Mouse (Mus musculus) C2C12 (cell line): ENCODE results near the gene Gm26602. TPM values are rescaled to one million over a fixed set of nuclear protein-coding genes. Genes with fewer than 3 reads are reported as not detected.

Experiments used
- H3K27me3 ChIP-seq: one replicate; pipeline ENCODE4 v1.6.1; 2011; ENCODE audit not compliant: control insufficient read depth, insufficient read depth, insufficient read length
- H3K36me3 ChIP-seq: one replicate; pipeline ENCODE4 v1.6.1; 2011; ENCODE audit not compliant: control insufficient read depth, insufficient read depth
- H3K4me3 ChIP-seq: one replicate; pipeline ENCODE4 v1.5.1; 2011; ENCODE audit warnings: mild to moderate bottlenecking, control low read depth; ENCODE audit not compliant: poor library complexity, insufficient read depth, severe bottlenecking
- H3K79me2 ChIP-seq: one replicate; pipeline ENCODE4 v1.6.1; 2011; ENCODE audit not compliant: control insufficient read depth, insufficient read depth
- H3K79me3 ChIP-seq: one replicate; pipeline ENCODE4 v1.6.1; 2011; ENCODE audit warnings: low read depth, control low read depth
- H3ac ChIP-seq: one replicate; pipeline ENCODE3; 2011; ENCODE audit warnings: low read depth; ENCODE audit not compliant: control insufficient read depth, insufficient read length
- CEBPB ChIP-seq: IDR thresholded peaks from one replicate; pipeline ENCODE4 v1.6.1; 2011; ENCODE audit warnings: low read depth, mild to moderate bottlenecking, control low read depth, moderate library complexity
- CTCF ChIP-seq: IDR thresholded peaks from one replicate; pipeline ENCODE4 v1.5.1; 2011; ENCODE audit not compliant: control insufficient read depth, insufficient read depth, insufficient read length
- FOSL1 ChIP-seq: IDR thresholded peaks from one replicate; pipeline ENCODE4 v1.8.0; 2011; ENCODE audit warnings: mild to moderate bottlenecking, low read length; ENCODE audit not compliant: poor library complexity, insufficient read depth, severe bottlenecking
- MAX ChIP-seq: IDR thresholded peaks from one replicate; pipeline ENCODE4 v1.6.1; 2011; ENCODE audit warnings: mild to moderate bottlenecking, control low read depth
- MYOD1 ChIP-seq: IDR thresholded peaks from one replicate; pipeline ENCODE4 v1.6.1; 2011; ENCODE audit warnings: low read depth; ENCODE audit not compliant: control insufficient read depth, insufficient read length
- MYOG ChIP-seq: IDR thresholded peaks from one replicate; pipeline ENCODE4 v1.6.1; 2011; ENCODE audit not compliant: control insufficient read depth, insufficient read length; ENCODE audit errors: extremely low read depth
- USF1 ChIP-seq: IDR thresholded peaks from one replicate; pipeline ENCODE4 v1.6.1; 2011; ENCODE audit warnings: low read depth, mild to moderate bottlenecking, control low read depth, moderate library complexity
- polyA plus RNA-seq: library from polyadenylated mRNA; unstranded; fragments of >200 nt; fragmentation: generic; extraction: Trizol; gene quantifications from one replicate; pipeline ENCODE4 v1.2.1, GENCODE M21; 2012; ENCODE audit warnings: missing spikeins

Gene Gm26602
- polyA plus RNA-seq, 1 experiment, result not detected

DNA sequence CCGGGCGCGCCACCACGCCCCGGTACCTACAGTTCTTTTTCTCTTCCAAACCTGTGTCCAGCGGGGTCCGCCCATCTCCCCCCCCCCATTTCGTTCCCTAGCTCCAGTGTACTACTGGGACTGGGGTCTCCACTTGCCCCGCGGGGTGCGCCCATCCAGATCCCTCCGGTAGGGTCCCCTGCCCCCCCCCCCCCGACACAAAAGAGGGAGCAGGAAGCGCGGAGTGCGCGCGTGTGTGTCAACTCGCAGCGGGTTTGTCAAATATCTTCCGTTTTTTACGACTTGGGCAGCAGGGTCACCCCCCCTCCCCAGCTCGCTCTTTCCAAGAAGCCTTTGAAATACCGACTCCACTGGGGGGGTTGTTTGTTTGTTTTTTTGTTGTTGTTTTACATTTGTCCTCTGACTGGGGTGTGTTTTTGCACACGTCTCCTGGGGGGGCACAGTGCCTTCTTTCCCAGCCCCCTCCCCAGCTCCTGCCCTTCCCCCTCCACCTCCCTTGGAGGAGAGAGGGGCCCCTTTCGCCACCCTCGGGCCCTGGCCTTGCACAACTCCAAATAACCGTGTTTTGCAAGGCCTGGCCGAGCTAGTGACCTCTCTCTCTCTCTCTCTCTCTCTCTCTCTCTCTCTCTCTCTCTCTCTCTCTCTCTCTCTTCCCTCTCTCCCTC, 17.5 kb downstream of the Gm26602 start:
- H3K79me3 ChIP-seq, result no peaks in the 10 kb centered on the region
- peak overlapping the region; percentile 36 for H3ac ChIP-seq
- no peaks in the 10 kb centered on the region for H3K36me3 ChIP-seq
- TF ChIP-seq CTCF (no peak), USF1 (no peak), MAX (no peak), MYOD1 (no peak), FOSL1 (no peak)
- H3K4me3 ChIP-seq, result peak overlapping the region; percentile 55
- H3K79me2 ChIP-seq, result no peaks in the 10 kb centered on the region
- H3K27me3 ChIP-seq, result no peaks in the 10 kb centered on the region

DNA sequence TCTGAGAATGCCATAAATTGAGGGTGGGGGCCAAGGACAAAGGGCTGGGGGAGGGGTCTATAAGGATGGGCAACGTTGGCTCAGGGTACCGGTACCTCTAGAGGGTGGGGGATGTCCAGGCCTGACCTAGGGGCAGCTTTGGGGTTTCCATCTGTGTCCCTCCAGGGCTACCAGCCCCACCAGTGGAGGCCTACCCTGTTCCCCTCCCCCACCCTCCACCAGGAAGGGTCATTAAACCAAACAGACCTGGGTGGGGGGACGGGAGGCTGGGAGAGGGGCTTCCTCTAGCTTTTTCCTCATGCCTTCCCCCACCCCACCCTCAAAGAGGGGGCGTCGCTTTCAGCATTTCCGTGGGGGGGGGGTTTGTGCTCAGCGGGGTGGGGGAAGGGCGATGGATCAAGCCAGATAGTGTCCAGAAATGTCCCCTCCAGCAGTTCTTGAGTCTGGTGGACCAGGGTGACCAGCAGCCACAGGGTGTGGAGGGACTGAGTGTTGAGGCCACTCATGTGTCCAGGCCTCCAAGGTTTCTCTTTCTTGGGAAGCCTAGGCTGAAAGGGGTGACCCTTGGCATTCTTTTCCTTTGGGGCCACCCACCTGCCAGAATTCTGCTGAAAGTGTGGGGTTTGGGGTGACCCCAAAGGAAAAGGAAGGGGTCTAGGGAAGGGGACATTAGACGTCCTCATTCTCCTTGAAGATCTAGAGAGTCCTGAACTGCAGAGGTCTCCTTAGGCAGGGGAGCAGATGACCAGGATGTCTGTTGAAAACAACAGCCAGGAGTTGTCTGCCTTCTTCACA, 18.4 kb downstream of the Gm26602 start:
- H3K79me3 ChIP-seq, result no peaks in the 10 kb centered on the region
- H3K79me2 ChIP-seq, result no peaks in the 10 kb centered on the region
- no peaks in the 10 kb centered on the region for H3K27me3 ChIP-seq
- no peaks in the 10 kb centered on the region for H3K36me3 ChIP-seq
- no peak overlapping the region for H3K4me3 ChIP-seq
- no peak overlapping the region for H3ac ChIP-seq
- no peak for TF ChIP-seq MYOD1
- no peak for TF ChIP-seq CTCF
- no peak for TF ChIP-seq MYOG
- no peak for TF ChIP-seq MAX
- no peak for TF ChIP-seq FOSL1
- TF ChIP-seq USF1, result no peak

DNA sequence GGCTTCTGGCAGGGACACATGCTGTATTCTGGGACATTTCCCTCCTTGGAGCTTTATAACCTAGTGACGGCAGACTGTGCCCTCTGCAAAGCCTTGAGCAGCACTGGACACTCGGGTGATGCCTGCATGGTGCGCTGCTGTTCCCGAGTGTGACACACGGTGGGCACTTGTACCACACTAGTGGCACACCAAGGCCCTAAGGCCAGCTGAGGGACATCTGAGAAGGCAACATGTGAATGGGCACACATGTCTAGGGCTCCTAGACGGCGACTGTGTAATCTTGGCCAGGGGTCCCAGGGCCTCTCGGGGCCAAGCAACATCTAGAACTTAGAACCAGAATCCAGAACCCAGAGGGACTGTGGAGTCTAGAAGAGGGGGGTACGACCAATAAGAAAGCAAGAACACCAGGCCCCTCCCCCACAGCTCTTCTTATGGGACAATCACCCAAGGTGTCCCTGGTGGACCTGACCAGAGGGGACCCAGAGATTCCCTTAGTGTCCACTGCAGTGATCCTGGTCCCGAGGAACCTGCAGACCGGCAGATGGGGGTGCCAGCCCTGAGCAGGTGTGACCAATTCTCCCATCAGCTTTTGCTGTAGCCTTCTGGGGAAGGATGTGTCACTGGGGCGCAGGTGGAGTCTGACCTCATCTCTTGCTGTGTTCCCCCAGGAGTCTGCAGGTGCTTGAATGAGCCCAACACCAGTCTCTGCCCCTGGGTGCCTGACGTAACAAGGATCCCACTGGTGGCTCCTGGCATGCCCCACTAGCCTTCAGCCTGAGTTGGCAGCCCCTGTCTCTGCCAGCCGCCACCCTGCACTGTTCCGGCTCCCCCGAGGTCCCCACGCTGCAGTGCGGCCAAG, 19.5 kb downstream of the Gm26602 start:
- Histone ChIP-seq H3K79me2 (no peaks in the 10 kb centered on the region), H3K36me3 (no peaks in the 10 kb centered on the region), H3K27me3 (no peaks in the 10 kb centered on the region), H3ac (no peak overlapping the region), H3K79me3 (no peaks in the 10 kb centered on the region), H3K4me3 (no peak overlapping the region)
- TF ChIP-seq MYOG (no peak), USF1 (no peak), CTCF (no peak), MYOD1 (no peak), CEBPB (no peak), FOSL1 (no peak), MAX (no peak)

DNA sequence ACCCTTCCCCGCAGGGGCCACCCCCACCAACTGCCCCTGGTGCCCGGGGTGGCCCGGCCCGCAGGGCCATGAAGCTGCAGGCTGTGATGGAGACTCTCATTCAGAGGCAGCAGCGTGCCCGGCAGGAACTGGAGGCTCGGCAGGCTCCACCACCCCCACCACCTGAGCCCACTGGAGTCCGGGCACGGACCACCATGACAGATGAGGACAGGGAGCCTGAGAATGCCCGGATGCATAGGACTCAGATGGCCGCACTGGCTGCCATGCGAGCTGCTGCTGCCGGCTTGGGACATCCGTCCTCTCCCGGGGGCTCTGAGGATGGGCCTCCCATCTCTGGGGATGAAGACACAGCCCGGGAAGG, 20.1 kb downstream of the Gm26602 start:
- Histone ChIP-seq H3ac (no peak overlapping the region), H3K79me3 (no peaks in the 10 kb centered on the region), H3K36me3 (no peaks in the 10 kb centered on the region), H3K27me3 (no peaks in the 10 kb centered on the region), H3K4me3 (no peak overlapping the region), H3K79me2 (no peaks in the 10 kb centered on the region)
- no peak for TF ChIP-seq CEBPB
- TF ChIP-seq CTCF, result no peak
- no peak for TF ChIP-seq MYOD1
- TF ChIP-seq USF1, result no peak
- TF ChIP-seq MYOG, result no peak
- no peak for TF ChIP-seq FOSL1
- no peak for TF ChIP-seq MAX

DNA sequence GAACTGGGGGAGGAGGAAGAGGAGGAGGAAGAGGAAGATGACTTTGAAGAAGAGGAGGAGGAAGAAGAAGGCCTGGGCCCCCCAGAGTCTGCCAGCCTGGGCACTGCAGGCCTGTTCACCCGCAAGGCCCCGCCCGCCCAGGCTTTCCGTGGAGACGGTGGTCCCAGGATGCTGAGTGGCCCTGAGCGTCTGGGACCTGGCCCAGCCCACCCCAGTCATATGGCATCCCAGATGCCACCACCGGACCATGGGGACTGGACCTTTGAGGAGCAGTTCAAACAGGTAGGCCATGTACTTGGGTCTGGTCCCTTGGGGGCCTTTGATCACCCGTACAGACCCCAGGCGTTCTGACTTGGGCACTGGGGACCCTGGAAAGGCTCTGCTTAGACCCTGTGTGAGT, 21.1 kb downstream of the Gm26602 start:
- H3K4me3 ChIP-seq, result no peak overlapping the region
- no peak overlapping the region for H3ac ChIP-seq
- no peak for TF ChIP-seq FOSL1
- TF ChIP-seq MAX, result no peak
- no peak for TF ChIP-seq CEBPB
- TF ChIP-seq MYOD1, result no peak
- TF ChIP-seq MYOG, result no peak
- no peak for TF ChIP-seq CTCF
- TF ChIP-seq USF1, result no peak
- H3K79me3 ChIP-seq, result no peaks in the 10 kb centered on the region
- H3K27me3 ChIP-seq, result no peaks in the 10 kb centered on the region
- no peaks in the 10 kb centered on the region for H3K36me3 ChIP-seq
- H3K79me2 ChIP-seq, result no peaks in the 10 kb centered on the region
